Mouse (Mus musculus): ENCODE results near the gene Mybpc1. TPM values are rescaled to one million over a fixed set of nuclear protein-coding genes. Genes with fewer than 3 reads are reported as not detected.
"Not testable (repeated sequence)": the region's sequence is repeated elsewhere in the genome, so short reads cannot be mapped to it uniquely, and the experiment has no call there.

The Mybpc1 gene
- polyA plus RNA-seq, 1 experiment from 2014 or later: 11.4 TPM

GRCm38 (mm10) chr10:88552738-88553137 is 52.2 kb downstream of the Mybpc1 start:
- H3K27me3 ChIP-seq: no peaks in the 10 kb centered on the region
- ATAC-seq (ENCODE audit: insufficient read depth): no peak
- 83% methylated on average over 2 of the region's 2 CpGs for WGBS (ENCODE audit: insufficient replicate concordance)
- H3K27ac ChIP-seq (replicated peaks): no peak overlapping the region
- no peaks in the 10 kb centered on the region for H3K9me3 ChIP-seq (replicated peaks)
- H3K9ac ChIP-seq: no peak overlapping the region
- no peaks in the 10 kb centered on the region for H3K4me1 ChIP-seq (replicated peaks)
- no peak overlapping the region for H3K4me2 ChIP-seq
- no peak overlapping the region for H3K4me3 ChIP-seq (replicated peaks)
- no peaks in the 10 kb centered on the region for H3K36me3 ChIP-seq (replicated peaks)

GRCm38 (mm10) chr10:88550225-88550624 is 54.7 kb downstream of the Mybpc1 start:
- Histone ChIP-seq H3K9me3 (replicated peaks) (no peaks in the 10 kb centered on the region), H3K36me3 (replicated peaks) (no peaks in the 10 kb centered on the region), H3K4me2 (no peak overlapping the region), H3K4me1 (replicated peaks) (no peaks in the 10 kb centered on the region), H3K9ac (no peak overlapping the region), H3K4me3 (replicated peaks) (no peak overlapping the region), H3K27me3 (no peaks in the 10 kb centered on the region), H3K27ac (replicated peaks) (no peak overlapping the region)
- 53% methylated on average over 3 of the region's 3 CpGs for WGBS (ENCODE audit: insufficient replicate concordance)
- no peak for ATAC-seq (ENCODE audit: insufficient read depth)

GRCm38 (mm10) chr10:88547635-88548034 is 57.3 kb downstream of the Mybpc1 start:
- Histone ChIP-seq H3K9ac (no peak overlapping the region), H3K4me1 (replicated peaks) (no peaks in the 10 kb centered on the region), H3K4me2 (no peak overlapping the region), H3K36me3 (replicated peaks) (no peaks in the 10 kb centered on the region), H3K27ac (replicated peaks) (no peak overlapping the region), H3K4me3 (replicated peaks) (no peak overlapping the region), H3K27me3 (no peaks in the 10 kb centered on the region), H3K9me3 (replicated peaks) (no peaks in the 10 kb centered on the region)
- WGBS (ENCODE audit: insufficient replicate concordance): 35% methylated on average over 2 of the region's 2 CpGs
- no peak for ATAC-seq (ENCODE audit: insufficient read depth)

- Histone ChIP-seq H3K4me1 (replicated peaks) (no peaks in the 10 kb centered on the region), H3K4me2 (no peak overlapping the region), H3K9ac (no peak overlapping the region), H3K4me3 (replicated peaks) (no peak overlapping the region), H3K36me3 (replicated peaks) (no peaks in the 10 kb centered on the region), H3K9me3 (replicated peaks) (no peaks in the 10 kb centered on the region), H3K27me3 (no peaks in the 10 kb centered on the region), H3K27ac (replicated peaks) (no peak overlapping the region)
- 45% methylated on average over 5 of the region's 5 CpGs for WGBS (ENCODE audit: insufficient replicate concordance)
- ATAC-seq (ENCODE audit: insufficient read depth): no peak
These were observed 74.3 kb downstream of the Mybpc1 start for GRCm38 (mm10) chr10:88530631-88531030.

GRCm38 (mm10) chr10:88524016-88524415 is 80.9 kb downstream of the Mybpc1 start:
- H3K9me3 ChIP-seq (replicated peaks): no peaks in the 10 kb centered on the region
- no peaks in the 10 kb centered on the region for H3K4me1 ChIP-seq (replicated peaks)
- no peak for ATAC-seq (ENCODE audit: insufficient read depth)
- 60% methylated on average over 2 of the region's 2 CpGs for WGBS (ENCODE audit: insufficient replicate concordance)
- H3K36me3 ChIP-seq (replicated peaks): no peaks in the 10 kb centered on the region
- no peak overlapping the region for H3K4me3 ChIP-seq (replicated peaks)
- H3K27ac ChIP-seq (replicated peaks): no peak overlapping the region
- H3K27me3 ChIP-seq: no peaks in the 10 kb centered on the region
- no peak overlapping the region for H3K9ac ChIP-seq
- no peak overlapping the region for H3K4me2 ChIP-seq

GRCm38 (mm10) chr10:88523212-88523611 is 81.7 kb downstream of the Mybpc1 start:
- no peak for ATAC-seq (ENCODE audit: insufficient read depth)
- no peak overlapping the region for H3K4me3 ChIP-seq (replicated peaks)
- no peak overlapping the region for H3K4me2 ChIP-seq
- no peaks in the 10 kb centered on the region for H3K36me3 ChIP-seq (replicated peaks)
- no peaks in the 10 kb centered on the region for H3K9me3 ChIP-seq (replicated peaks)
- no peak overlapping the region for H3K27ac ChIP-seq (replicated peaks)
- no peak overlapping the region for H3K9ac ChIP-seq
- H3K4me1 ChIP-seq (replicated peaks): no peaks in the 10 kb centered on the region
- 64% methylated on average over 1 of the region's 1 CpGs for WGBS (ENCODE audit: insufficient replicate concordance)
- H3K27me3 ChIP-seq: no peaks in the 10 kb centered on the region

GRCm38 (mm10) chr10:88522795-88523194 is 82.2 kb downstream of the Mybpc1 start:
- H3K36me3 ChIP-seq (replicated peaks): no peaks in the 10 kb centered on the region
- no peak for ATAC-seq (ENCODE audit: insufficient read depth)
- no peak overlapping the region for H3K4me2 ChIP-seq
- H3K27ac ChIP-seq (replicated peaks): no peak overlapping the region
- no peak overlapping the region for H3K4me3 ChIP-seq (replicated peaks)
- no peaks in the 10 kb centered on the region for H3K4me1 ChIP-seq (replicated peaks)
- WGBS (ENCODE audit: insufficient replicate concordance): 50% methylated on average over 8 of the region's 8 CpGs
- no peaks in the 10 kb centered on the region for H3K27me3 ChIP-seq
- no peak overlapping the region for H3K9ac ChIP-seq
- H3K9me3 ChIP-seq (replicated peaks): no peaks in the 10 kb centered on the region

GRCm38 (mm10) chr10:88515049-88515448 is 89.9 kb downstream of the Mybpc1 start:
- ATAC-seq (ENCODE audit: insufficient read depth): not testable (repeated sequence)

GRCm38 (mm10) chr10:88514495-88514894 is 90.5 kb downstream of the Mybpc1 start:
- no peak for ATAC-seq (ENCODE audit: insufficient read depth)

More at GRCm38 (mm10) chr10:88515049-88515448, 89.9 kb downstream of the Mybpc1 start:
- not testable (repeated sequence) for H3K4me1 ChIP-seq (replicated peaks); H3K36me3 ChIP-seq (replicated peaks); H3K9ac ChIP-seq; H3K27ac ChIP-seq (replicated peaks); H3K27me3 ChIP-seq; H3K4me2 ChIP-seq; H3K9me3 ChIP-seq (replicated peaks); H3K4me3 ChIP-seq (replicated peaks)
- WGBS (ENCODE audit: insufficient replicate concordance): 65% methylated on average over 7 of the region's 7 CpGs

GRCm38 (mm10) chr10:88513574-88514135 is 91.3 kb downstream of the Mybpc1 start:
- Histone ChIP-seq H3K9ac (no peak overlapping the region), H3K36me3 (replicated peaks) (no peaks in the 10 kb centered on the region), H3K4me3 (replicated peaks) (no peak overlapping the region), H3K9me3 (replicated peaks) (no peaks in the 10 kb centered on the region), H3K4me1 (replicated peaks) (peaks cover 7% of the 10 kb centered on the region; the same call in 1 of the 2 replicates), H3K27ac (replicated peaks) (no peak overlapping the region), H3K4me2 (no peak overlapping the region), H3K27me3 (no peaks in the 10 kb centered on the region)
- 42% methylated on average over 8 of the region's 8 CpGs for WGBS (ENCODE audit: insufficient replicate concordance)
- no peak for ATAC-seq (ENCODE audit: insufficient read depth)

More at GRCm38 (mm10) chr10:88514495-88514894, 90.5 kb downstream of the Mybpc1 start:
- Histone ChIP-seq H3K9me3 (replicated peaks) (no peaks in the 10 kb centered on the region), H3K4me1 (replicated peaks) (peaks cover 7% of the 10 kb centered on the region; the same call in 1 of the 2 replicates), H3K9ac (no peak overlapping the region), H3K4me3 (replicated peaks) (no peak overlapping the region), H3K36me3 (replicated peaks) (no peaks in the 10 kb centered on the region), H3K27me3 (no peaks in the 10 kb centered on the region), H3K27ac (replicated peaks) (no peak overlapping the region), H3K4me2 (no peak overlapping the region)
- WGBS (ENCODE audit: insufficient replicate concordance): 16% methylated on average over 2 of the region's 2 CpGs

GRCm38 (mm10) chr10:88511355-88511754 is 93.6 kb downstream of the Mybpc1 start:
- 70% methylated on average over 9 of the region's 9 CpGs for WGBS (ENCODE audit: insufficient replicate concordance)
- Histone ChIP-seq H3K4me1 (replicated peaks) (peaks cover 7% of the 10 kb centered on the region; the same call in 1 of the 2 replicates), H3K9ac (no peak overlapping the region), H3K4me2 (no peak overlapping the region), H3K27me3 (no peaks in the 10 kb centered on the region), H3K27ac (replicated peaks) (no peak overlapping the region), H3K36me3 (replicated peaks) (no peaks in the 10 kb centered on the region), H3K4me3 (replicated peaks) (no peak overlapping the region), H3K9me3 (replicated peaks) (no peaks in the 10 kb centered on the region)
- ATAC-seq (ENCODE audit: insufficient read depth): no peak
